Mouse (Mus musculus): ENCODE measurements at regions not wholly inside any gene's neighbourhood (a gene's known extent, or its start where the extent isn't known, plus 50 kb on each side); places are given as distances from the start of the nearest gene placed in this dataset.

DNA sequence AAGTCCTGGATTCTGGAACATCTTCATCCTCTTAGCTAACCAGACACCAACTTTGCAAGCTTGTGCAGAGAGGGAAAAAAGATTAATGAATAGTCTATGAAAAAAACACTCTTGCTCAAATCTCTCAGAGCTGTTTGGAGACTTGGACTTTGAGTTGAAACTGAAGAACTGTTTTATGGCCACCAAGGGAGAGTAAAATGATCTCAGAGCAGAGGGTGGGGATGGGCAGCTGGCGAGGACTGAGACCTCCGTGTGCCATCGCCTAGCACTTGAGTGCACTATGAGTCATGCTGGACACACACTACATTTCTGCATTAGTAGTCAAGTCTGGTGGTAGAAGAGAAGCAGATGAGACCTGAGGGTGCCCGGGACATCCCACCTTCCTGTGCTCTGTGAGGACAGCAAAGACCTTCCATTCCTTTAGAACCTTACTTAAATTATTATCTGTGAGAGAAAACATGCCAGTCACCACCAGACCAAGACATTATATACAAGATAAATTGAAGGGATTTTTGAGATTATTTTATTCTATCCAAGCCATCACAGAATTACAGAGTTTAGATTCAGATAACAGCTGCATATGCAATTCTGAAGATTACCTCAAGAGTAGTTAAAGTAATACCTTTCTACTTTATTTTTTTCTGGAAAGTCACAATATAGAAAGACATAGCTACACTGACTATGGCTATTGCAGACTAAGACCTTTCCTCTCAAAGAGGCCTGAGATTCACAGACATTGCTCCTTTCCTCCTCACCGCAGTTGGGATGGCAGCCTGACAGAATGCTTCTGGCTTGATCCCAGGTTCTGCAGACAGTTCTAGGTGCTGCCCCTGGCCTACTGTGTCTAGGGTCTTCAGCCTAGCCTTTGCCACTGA lies 125.0 kb upstream of the Speer4f2 start:
- no peak for ATAC-seq
- no peaks in the 10 kb centered on the region for H3K9me3 ChIP-seq (ENCODE audit: control insufficient read depth, low read length)
- no peaks in the 10 kb centered on the region for H3K27me3 ChIP-seq (replicated peaks; ENCODE audit: control insufficient read depth, insufficient read depth, low read length)
- no peak overlapping the region for H3K4me3 ChIP-seq (ENCODE audit: low read length)
- no peak overlapping the region for H3K27ac ChIP-seq (ENCODE audit: low read depth, low read length)
- 88% methylated on average over 5 of the region's 5 CpGs for WGBS
- no peak overlapping the region for H3K9ac ChIP-seq (ENCODE audit: low read depth, low read length)
- no peaks in the 10 kb centered on the region for H3K36me3 ChIP-seq (ENCODE audit: control insufficient read depth, insufficient read depth, low read length)
- H3K4me1 ChIP-seq (ENCODE audit: control insufficient read depth, insufficient read depth, low read depth, low read length), result no peaks in the 10 kb centered on the region
- no peak overlapping the region for H3K4me2 ChIP-seq (ENCODE audit: low read length)

DNA sequence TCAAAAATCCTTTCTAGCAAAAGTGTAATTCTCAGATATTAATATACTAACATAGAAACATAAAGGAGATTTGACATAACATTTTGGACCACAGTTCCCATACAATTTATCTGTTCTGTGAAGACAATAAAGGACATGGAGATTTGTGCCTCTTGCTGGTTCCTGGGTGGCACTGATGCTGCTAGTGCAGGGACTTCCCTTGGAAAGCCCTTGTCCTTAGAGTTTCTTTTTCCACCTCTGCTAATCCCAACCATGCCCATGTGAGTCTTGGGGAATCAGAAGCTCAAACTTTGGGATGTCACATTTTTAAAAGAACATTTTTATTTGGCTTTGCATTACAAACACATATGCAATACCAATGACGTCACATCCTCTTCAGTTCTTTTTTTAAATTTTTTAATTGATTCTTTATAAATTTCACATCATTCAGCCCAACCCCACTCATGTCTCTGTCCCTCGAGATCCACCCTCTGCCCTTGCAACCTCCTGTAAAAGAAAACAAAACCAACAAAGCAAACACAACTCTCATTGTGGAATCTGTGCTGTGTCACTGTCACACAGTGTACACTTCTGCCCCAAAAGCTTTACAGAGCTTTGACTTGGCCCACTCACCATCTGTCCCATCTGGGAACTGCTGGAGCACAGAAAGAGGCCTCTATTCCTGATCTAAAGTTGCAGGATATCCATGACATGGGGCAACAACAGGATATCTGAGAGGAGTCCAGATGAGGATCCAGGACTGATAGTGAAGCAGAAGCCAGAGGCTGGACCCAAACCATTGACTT lies 112.2 kb upstream of the Speer4f2 start:
- Histone ChIP-seq H3K4me3 (ENCODE audit: low read length) (no peak overlapping the region), H3K9me3 (ENCODE audit: control insufficient read depth, low read length) (no peaks in the 10 kb centered on the region), H3K4me2 (ENCODE audit: low read length) (no peak overlapping the region), H3K36me3 (ENCODE audit: control insufficient read depth, insufficient read depth, low read length) (no peaks in the 10 kb centered on the region), H3K9ac (ENCODE audit: low read depth, low read length) (no peak overlapping the region), H3K27ac (ENCODE audit: low read depth, low read length) (no peak overlapping the region), H3K27me3 (replicated peaks; ENCODE audit: control insufficient read depth, insufficient read depth, low read length) (no peaks in the 10 kb centered on the region), H3K4me1 (ENCODE audit: control insufficient read depth, insufficient read depth, low read depth, low read length) (no peaks in the 10 kb centered on the region)
- ATAC-seq, result no peak
- WGBS, result 74% methylated on average over 2 of the region's 2 CpGs

DNA sequence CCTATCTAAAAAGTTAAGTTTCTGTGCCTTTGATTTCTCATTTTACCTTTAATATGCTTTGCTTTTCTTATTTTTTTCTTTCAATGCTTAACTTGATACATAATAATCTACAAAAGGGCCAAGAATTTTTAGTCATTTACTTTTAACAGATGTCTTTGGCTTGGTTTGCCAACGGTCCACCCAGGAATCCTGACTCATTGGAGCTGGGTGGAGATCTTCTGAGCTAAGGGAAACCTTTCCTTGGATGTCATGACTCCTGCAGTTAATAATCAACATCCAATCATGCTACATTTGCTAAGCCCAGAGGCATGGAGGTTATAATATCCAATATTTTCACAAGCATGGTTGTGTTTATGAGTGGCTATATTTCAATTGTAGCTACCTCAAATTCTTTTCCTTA lies 110.9 kb upstream of the Speer4f2 start:
- WGBS, result 92% methylated on average over 1 of the region's 1 CpGs
- Histone ChIP-seq H3K4me1 (ENCODE audit: control insufficient read depth, insufficient read depth, low read depth, low read length) (no peaks in the 10 kb centered on the region), H3K36me3 (ENCODE audit: control insufficient read depth, insufficient read depth, low read length) (no peaks in the 10 kb centered on the region), H3K27me3 (replicated peaks; ENCODE audit: control insufficient read depth, insufficient read depth, low read length) (no peaks in the 10 kb centered on the region), H3K9me3 (ENCODE audit: control insufficient read depth, low read length) (no peaks in the 10 kb centered on the region), H3K4me2 (ENCODE audit: low read length) (no peak overlapping the region), H3K4me3 (ENCODE audit: low read length) (no peak overlapping the region), H3K9ac (ENCODE audit: low read depth, low read length) (no peak overlapping the region), H3K27ac (ENCODE audit: low read depth, low read length) (no peak overlapping the region)
- ATAC-seq, result no peak

DNA sequence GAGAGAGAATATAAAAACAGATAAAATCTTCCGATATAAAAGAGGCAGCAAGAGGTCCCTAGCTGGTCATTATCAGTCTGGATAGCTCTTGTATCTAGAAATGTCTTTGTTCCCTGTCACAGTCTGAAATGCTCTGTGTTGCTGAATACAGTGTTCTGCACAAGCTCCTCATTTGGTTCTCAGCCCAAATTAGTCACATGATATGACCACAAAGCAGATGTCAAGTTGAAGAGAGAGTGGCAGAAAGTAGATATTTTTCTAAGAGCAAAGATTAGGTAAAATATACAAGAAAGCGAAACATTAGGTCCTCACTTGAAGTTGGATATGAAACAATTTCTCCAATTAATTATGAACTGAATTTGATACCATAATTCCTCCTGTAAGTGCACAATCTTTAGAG lies 101.8 kb upstream of the Speer4f2 start:
- ATAC-seq, result no peak
- no peak overlapping the region for H3K27ac ChIP-seq (ENCODE audit: low read depth, low read length)
- H3K4me2 ChIP-seq (ENCODE audit: low read length), result no peak overlapping the region
- H3K4me3 ChIP-seq (ENCODE audit: low read length), result no peak overlapping the region
- no peaks in the 10 kb centered on the region for H3K27me3 ChIP-seq (replicated peaks; ENCODE audit: control insufficient read depth, insufficient read depth, low read length)
- 86% methylated on average over 2 of the region's 2 CpGs for WGBS
- no peaks in the 10 kb centered on the region for H3K4me1 ChIP-seq (ENCODE audit: control insufficient read depth, insufficient read depth, low read depth, low read length)
- no peaks in the 10 kb centered on the region for H3K36me3 ChIP-seq (ENCODE audit: control insufficient read depth, insufficient read depth, low read length)
- no peak overlapping the region for H3K9ac ChIP-seq (ENCODE audit: low read depth, low read length)
- no peaks in the 10 kb centered on the region for H3K9me3 ChIP-seq (ENCODE audit: control insufficient read depth, low read length)

DNA sequence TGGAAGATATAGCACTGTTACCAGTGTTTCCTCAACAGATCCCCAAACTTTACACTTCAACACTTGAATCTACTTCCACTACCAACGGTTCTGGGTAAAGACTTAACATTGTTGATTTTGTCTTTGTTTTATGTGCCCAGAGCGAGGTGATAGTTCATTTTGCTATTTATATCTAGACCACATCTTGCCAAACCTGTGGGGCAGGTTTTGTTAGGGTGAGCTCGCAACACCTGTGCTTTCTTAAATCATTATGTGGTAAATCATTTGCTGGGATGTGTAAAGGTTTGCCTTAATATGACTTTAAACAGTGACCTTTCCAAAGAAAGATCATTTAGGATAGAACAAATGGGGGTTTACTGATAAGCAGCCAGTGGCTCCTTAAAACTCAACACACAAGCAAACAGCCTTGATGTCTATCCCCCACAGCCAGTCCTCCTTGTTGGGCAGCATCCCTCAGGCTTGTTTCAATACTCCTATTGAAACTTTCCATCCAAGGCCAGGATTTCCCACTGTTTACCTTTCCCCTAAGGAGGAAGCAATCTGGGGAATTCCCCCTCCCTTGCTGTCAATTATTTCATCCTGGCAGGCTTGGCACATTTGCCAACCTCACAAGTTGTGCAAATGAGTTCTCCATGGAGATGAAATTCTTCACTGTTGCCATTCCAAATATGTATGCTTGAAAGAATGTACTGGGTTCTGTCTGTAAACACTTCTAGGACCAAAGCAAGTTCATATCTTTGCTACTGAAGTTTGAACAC lies 101.1 kb upstream of the Speer4f2 start:
- H3K36me3 ChIP-seq (ENCODE audit: control insufficient read depth, insufficient read depth, low read length), result no peaks in the 10 kb centered on the region
- no peaks in the 10 kb centered on the region for H3K4me1 ChIP-seq (ENCODE audit: control insufficient read depth, insufficient read depth, low read depth, low read length)

DNA sequence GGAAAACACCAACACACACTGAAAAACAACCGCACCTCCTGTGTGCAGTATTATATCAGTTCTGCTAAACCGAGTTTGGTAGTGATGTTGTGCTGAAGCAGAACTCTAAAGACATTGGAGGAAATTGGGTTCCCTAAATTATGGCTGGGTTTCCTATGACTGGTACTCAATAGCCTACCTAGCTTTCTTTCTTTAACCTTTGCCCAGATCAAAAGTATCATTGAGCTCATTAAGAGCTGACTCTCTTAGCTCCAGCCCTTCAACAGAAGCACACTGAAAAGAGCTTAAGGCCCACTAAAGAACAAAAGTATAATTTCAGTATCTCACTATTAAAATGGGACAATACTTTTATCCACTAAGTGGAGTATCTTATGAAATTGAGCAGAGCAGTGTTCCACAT lies 97.6 kb upstream of the Speer4f2 start:
- Histone ChIP-seq H3K4me3 (ENCODE audit: low read length) (no peak overlapping the region), H3K27me3 (replicated peaks; ENCODE audit: control insufficient read depth, insufficient read depth, low read length) (no peaks in the 10 kb centered on the region), H3K36me3 (ENCODE audit: control insufficient read depth, insufficient read depth, low read length) (no peaks in the 10 kb centered on the region), H3K27ac (ENCODE audit: low read depth, low read length) (no peak overlapping the region), H3K9me3 (ENCODE audit: control insufficient read depth, low read length) (no peaks in the 10 kb centered on the region), H3K4me2 (ENCODE audit: low read length) (no peak overlapping the region), H3K4me1 (ENCODE audit: control insufficient read depth, insufficient read depth, low read depth, low read length) (no peaks in the 10 kb centered on the region), H3K9ac (ENCODE audit: low read depth, low read length) (no peak overlapping the region)
- WGBS, result 96% methylated on average over 2 of the region's 2 CpGs
- no peak for ATAC-seq

More for the DNA sequence above, 101.1 kb upstream of the Speer4f2 start:
- H3K27ac ChIP-seq (ENCODE audit: low read depth, low read length), result no peak overlapping the region
- no peaks in the 10 kb centered on the region for H3K27me3 ChIP-seq (replicated peaks; ENCODE audit: control insufficient read depth, insufficient read depth, low read length)
- no peak overlapping the region for H3K4me3 ChIP-seq (ENCODE audit: low read length)
- H3K4me2 ChIP-seq (ENCODE audit: low read length), result no peak overlapping the region
- WGBS, result 84% methylated on average over 3 of the region's 3 CpGs
- no peak overlapping the region for H3K9ac ChIP-seq (ENCODE audit: low read depth, low read length)
- H3K9me3 ChIP-seq (ENCODE audit: control insufficient read depth, low read length), result no peaks in the 10 kb centered on the region
- no peak for ATAC-seq

DNA sequence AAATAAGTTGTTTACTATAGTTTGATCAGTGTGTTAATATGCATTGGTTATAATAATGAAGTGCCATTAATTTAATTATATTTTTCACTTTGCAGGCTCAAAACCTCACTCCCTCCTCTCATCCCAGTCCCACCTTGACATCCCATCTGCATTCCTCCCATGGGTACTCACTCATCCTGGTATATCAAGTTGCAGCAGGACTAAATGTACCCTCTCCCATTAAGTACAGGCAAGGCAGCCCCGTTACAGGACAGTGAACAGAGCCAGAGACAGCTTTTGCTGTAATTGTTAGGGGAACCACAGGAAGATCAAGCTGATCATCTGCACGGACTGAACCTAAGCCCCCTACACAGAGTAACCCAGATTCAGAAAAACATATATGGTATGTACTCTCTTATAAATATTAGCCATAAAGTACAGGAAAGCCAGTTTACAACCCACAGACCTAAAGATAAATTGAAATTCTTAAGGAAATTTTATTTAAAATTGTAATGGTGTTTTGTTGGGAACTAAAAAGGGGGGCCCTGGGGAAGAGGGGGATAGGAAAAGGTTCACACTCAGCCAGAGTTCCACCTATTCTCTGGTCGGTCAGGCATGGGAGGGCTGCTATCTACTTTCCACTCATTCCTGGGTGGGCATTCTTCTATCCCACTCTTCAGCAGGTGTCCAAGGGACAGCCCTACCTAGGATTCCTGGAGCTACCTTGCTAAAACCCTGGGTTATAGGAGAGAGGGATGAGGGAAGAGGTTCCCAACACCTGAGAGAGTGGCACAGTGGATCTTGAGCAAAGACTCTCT lies 96.0 kb upstream of the Speer4f2 start:
- Histone ChIP-seq H3K4me2 (ENCODE audit: low read length) (no peak overlapping the region), H3K9me3 (ENCODE audit: control insufficient read depth, low read length) (no peaks in the 10 kb centered on the region), H3K27ac (ENCODE audit: low read depth, low read length) (no peak overlapping the region), H3K9ac (ENCODE audit: low read depth, low read length) (no peak overlapping the region), H3K36me3 (ENCODE audit: control insufficient read depth, insufficient read depth, low read length) (no peaks in the 10 kb centered on the region), H3K27me3 (replicated peaks; ENCODE audit: control insufficient read depth, insufficient read depth, low read length) (no peaks in the 10 kb centered on the region), H3K4me1 (ENCODE audit: control insufficient read depth, insufficient read depth, low read depth, low read length) (no peaks in the 10 kb centered on the region), H3K4me3 (ENCODE audit: low read length) (no peak overlapping the region)
- no peak for ATAC-seq
- WGBS, result 84% methylated on average over 3 of the region's 3 CpGs

DNA sequence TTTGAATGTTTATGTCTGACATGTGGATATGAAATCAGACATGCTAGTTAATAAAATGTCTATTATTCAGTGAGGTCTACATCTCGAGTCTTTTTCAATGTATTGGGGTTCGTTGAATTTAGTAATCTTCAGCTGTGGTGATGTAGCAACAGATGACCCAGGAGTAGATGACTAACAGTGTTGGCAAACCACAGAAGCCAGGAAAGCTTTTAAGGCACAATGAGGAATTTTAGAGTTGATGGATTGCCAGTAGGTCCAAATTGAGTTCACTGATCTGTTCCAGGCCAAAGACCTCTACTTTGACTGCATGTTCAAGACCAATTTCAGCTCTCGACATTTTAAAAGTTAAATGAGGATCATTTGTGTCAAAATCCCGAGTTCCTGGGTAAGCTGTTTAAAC lies 92.8 kb upstream of the Speer4f2 start:
- Histone ChIP-seq H3K9me3 (ENCODE audit: control insufficient read depth, low read length) (no peaks in the 10 kb centered on the region), H3K27ac (ENCODE audit: low read depth, low read length) (no peak overlapping the region), H3K27me3 (replicated peaks; ENCODE audit: control insufficient read depth, insufficient read depth, low read length) (no peaks in the 10 kb centered on the region), H3K9ac (ENCODE audit: low read depth, low read length) (no peak overlapping the region), H3K4me2 (ENCODE audit: low read length) (no peak overlapping the region), H3K4me1 (ENCODE audit: control insufficient read depth, insufficient read depth, low read depth, low read length) (no peaks in the 10 kb centered on the region), H3K4me3 (ENCODE audit: low read length) (no peak overlapping the region), H3K36me3 (ENCODE audit: control insufficient read depth, insufficient read depth, low read length) (no peaks in the 10 kb centered on the region)
- no peak for ATAC-seq
- WGBS, result 85% methylated on average over 4 of the region's 4 CpGs

Measured in hindbrain, embryonic 16.5 days (tissue).